Mouse (Mus musculus) intestine, embryonic 14.5 days (tissue): ENCODE data around the gene Meis2. TPM values are rescaled to one million over a fixed set of nuclear protein-coding genes. Genes with fewer than 3 reads are reported as not detected.

Source experiments
- ATAC-seq: fragments of 200-750 bp; cut with Nextera tagmentation; replicated peaks from 2 replicates; pipeline ENCODE4 v1.8.0; 2017; ENCODE audit warnings: low read depth, moderate number of reproducible peaks, moderate TSS enrichment, moderate library complexity; ENCODE audit not compliant: low FRiP score, low TSS enrichment
- DNase-seq: peaks from one replicate; pipeline ENCODE4 v3.0.0-alpha.2; 2018; ENCODE audit warnings: low spot score
- H3K27ac ChIP-seq: fragments of 300-500 bp; sonication (generic); 2 replicates; pipeline ENCODE4 v1.5.1; 2014; ENCODE audit warnings: low read depth, mild to moderate bottlenecking, control low read depth
- H3K27me3 ChIP-seq: fragments of 300-500 bp; sonication (generic); replicated peaks from 2 replicates; pipeline ENCODE4 v1.6.1; 2014; ENCODE audit warnings: low read length, control low read depth; ENCODE audit not compliant: control insufficient read depth, insufficient read depth
- H3K36me3 ChIP-seq: fragments of 300-500 bp; sonication (generic); 2 replicates; pipeline ENCODE4 v1.6.1; 2014; ENCODE audit warnings: low read length, control low read depth; ENCODE audit not compliant: control insufficient read depth, insufficient read depth
- H3K4me1 ChIP-seq: fragments of 300-500 bp; sonication (generic); replicated peaks from 2 replicates; pipeline ENCODE4 v1.6.1; 2014; ENCODE audit warnings: low read length, control low read depth, mixed read lengths; ENCODE audit not compliant: control insufficient read depth, insufficient read depth
- H3K4me2 ChIP-seq: fragments of 300-500 bp; sonication (generic); 2 replicates; pipeline ENCODE4 v1.6.1; 2014; ENCODE audit warnings: low read length
- H3K4me3 ChIP-seq: fragments of 300-500 bp; sonication (generic); 2 replicates; pipeline ENCODE4 v1.5.1; 2014; ENCODE audit warnings: low read depth, low read length, control low read depth, mixed read lengths
- H3K9ac ChIP-seq: fragments of 300-500 bp; sonication (generic); 2 replicates; pipeline ENCODE4 v1.6.1; 2014; ENCODE audit warnings: mild to moderate bottlenecking, low read length
- H3K9me3 ChIP-seq: fragments of 300-500 bp; sonication (generic); 2 replicates; pipeline ENCODE4 v1.6.1; 2016; ENCODE audit warnings: low read length, control low read depth; ENCODE audit not compliant: control insufficient read depth
- WGBS: fragments of 180-500 bp; shearing (Covaris S2); extraction: QIAGEN DNeasy Blood & Tissue Kit; methylation state at CpG from one replicate; pipeline ENCODE4 v1.1.7; 2014; 5-methylcytosine and 5-hydroxymethylcytosine counted together
- polyA plus RNA-seq: library from polyadenylated mRNA; unstranded; fragments of >200 nt; fragmentation: Nextera tagmentation; extraction: Ambion mirVana; gene quantifications from 2 replicates; pipeline ENCODE4 v1.2.1, GENCODE M21; 2014

Gene Meis2
- polyA plus RNA-seq, 1 experiment from 2014 or later = 67.3 TPM

DNA sequence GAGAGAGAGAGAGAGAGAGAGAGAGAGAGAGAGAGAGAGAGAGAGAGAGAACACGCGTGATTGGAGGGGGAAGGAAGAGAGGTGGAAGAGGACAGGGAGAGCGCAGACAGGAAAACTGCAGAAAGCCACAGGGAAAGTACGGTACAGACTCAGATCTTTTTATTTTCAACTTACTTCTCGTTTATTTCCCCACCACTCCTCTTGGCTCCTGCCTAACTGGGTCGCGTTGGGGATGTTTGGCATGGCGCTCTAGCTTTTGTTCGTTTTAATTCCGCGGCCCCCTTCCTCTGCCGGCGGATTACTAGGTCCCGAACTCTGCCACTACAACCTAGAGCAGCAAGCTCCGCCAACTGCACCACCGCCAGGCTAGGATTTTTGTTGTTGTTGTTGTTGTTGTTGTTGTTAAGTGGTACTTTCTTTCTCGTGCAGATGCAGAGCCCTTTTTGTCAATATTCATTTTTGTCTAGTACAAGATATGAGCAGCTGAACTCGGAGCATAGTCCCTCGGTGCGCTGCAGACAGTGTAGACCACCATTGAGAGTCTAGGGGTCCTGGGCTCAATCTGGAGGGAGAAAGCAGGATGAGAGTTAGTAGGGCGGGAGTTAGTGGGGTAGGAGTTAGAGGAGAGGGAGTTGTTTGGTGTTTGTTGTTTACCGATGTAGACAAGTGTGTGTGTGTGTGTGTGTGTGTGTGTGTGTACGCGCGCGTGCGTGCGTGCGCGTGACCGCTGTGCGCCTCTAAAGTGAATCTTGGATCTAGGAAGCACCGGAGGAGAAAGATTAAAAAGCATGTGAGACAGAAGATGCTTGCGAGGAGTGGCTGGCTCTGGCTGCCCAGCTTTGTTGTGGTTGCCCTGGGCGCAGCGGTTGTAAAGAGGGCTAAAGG is 660 bp upstream of the Meis2 start:
- H3K4me2 ChIP-seq = peak overlapping the region; percentile 68
- no peaks in the 10 kb centered on the region for H3K9me3 ChIP-seq
- under 1% methylated on average over 36 of the region's 36 CpGs for WGBS
- DNase-seq (peak; percentile 78), ATAC-seq (peak; percentile 18)
- H3K9ac ChIP-seq = peak overlapping the region; percentile 97
- H3K4me1 ChIP-seq = no peaks in the 10 kb centered on the region
- 0 out of 2 replicates have a peak, but pooled peaks cover 15% of the 10 kb centered on the region for H3K27me3 ChIP-seq
- peak overlapping the region; percentile 98 for H3K27ac ChIP-seq
- H3K36me3 ChIP-seq = no peaks in the 10 kb centered on the region; the same call in 1 of the 2 replicates
- peak overlapping the region; percentile 78 for H3K4me3 ChIP-seq

DNA sequence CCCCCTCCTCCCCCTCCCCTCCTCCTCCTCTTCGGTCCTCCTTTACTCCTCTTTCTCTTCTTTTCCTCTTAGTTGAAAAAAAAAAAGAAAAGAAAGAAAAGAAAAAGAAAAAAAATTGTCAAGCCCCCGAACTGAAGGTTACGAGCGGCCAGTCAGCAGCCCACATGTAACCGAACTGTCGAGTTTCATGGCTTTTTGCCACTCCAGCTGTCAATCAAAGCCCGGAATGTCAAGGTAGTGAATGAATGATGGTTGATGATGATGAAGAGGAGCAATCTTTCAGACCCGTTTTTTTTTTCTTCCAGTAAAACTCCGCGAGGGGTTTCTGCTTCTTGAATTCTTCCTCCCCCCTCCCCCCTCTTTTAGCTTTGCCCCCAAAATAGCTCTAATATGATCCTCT is 582 bp downstream of the Meis2 start:
- DNase-seq (peak; percentile 72), ATAC-seq (no peak)
- H3K4me3 ChIP-seq = peak overlapping the region; percentile 78
- H3K4me2 ChIP-seq = peak overlapping the region; percentile 68
- 0 out of 2 replicates have a peak, but pooled peaks cover 10% of the 10 kb centered on the region for H3K27me3 ChIP-seq
- no peaks in the 10 kb centered on the region; the same call in 1 of the 2 replicates for H3K36me3 ChIP-seq
- peak overlapping the region; percentile 98 for H3K27ac ChIP-seq
- WGBS = under 1% methylated on average over 10 of the region's 10 CpGs
- peak overlapping the region; percentile 99 for H3K9ac ChIP-seq
- H3K4me1 ChIP-seq = no peaks in the 10 kb centered on the region
- H3K9me3 ChIP-seq = no peaks in the 10 kb centered on the region

DNA sequence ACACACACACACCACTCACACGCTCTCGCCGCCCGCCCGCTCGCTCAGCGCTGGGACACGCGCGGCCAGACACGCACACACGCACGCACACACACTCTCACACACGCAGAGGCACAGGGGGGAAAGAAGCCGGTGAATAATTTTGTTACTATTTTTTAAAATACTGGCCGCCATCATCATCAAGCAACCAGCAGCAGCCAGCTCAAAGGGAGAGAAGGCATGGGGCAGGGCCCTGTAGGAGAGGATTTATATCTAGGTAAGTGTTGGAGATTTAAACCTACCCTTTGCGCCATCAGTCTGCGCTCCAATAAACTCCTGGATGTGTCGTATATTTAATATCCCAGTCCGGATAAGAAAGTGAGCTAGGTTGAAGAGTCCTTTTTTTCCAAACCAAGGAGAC is 1.1 kb downstream of the Meis2 start:
- under 1% methylated on average over 20 of the region's 20 CpGs for WGBS
- H3K4me2 ChIP-seq = peak overlapping the region; percentile 68
- peak overlapping the region; percentile 78 for H3K4me3 ChIP-seq
- ATAC-seq = no peak
- H3K9me3 ChIP-seq = no peaks in the 10 kb centered on the region
- H3K9ac ChIP-seq = peak overlapping the region; percentile 99
- H3K27me3 ChIP-seq = 0 out of 2 replicates have a peak, but pooled peaks cover 4% of the 10 kb centered on the region
- peak overlapping the region; percentile 98 for H3K27ac ChIP-seq
- no peaks in the 10 kb centered on the region; the same call in 1 of the 2 replicates for H3K36me3 ChIP-seq
- peak; percentile 78 for DNase-seq
- H3K4me1 ChIP-seq = no peaks in the 10 kb centered on the region; the same call in 1 of the 2 replicates

DNA sequence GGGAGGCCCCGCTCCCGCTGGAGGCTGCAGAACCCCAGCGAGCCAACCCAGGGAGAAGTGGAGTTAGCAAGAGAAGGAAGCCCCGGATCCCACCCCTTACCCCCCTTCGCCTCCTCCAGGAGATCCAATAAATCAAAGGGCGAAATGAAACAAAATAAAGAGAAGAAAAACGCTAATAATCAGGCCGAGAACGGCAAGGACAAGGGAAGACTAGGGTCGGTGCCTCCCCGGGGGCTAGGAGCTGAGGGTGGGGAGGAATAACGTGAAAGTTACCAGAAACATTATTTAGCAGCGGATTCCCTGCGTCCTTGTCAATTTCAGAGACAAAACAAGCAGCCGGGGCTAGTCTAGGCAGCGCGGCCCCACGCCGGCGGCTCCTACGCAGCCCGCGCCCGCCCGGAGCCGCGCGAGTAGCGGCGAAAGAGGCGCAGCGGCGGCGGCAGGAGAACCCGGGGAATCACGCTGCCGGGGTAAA is 1.8 kb downstream of the Meis2 start:
- DNase-seq (peak; percentile 82), ATAC-seq (no peak)
- under 1% methylated on average over 37 of the region's 37 CpGs for WGBS
- peaks cover 3% of the 10 kb centered on the region; the same call in 1 of the 2 replicates for H3K36me3 ChIP-seq
- no peaks in the 10 kb centered on the region for H3K9me3 ChIP-seq
- peak overlapping the region; percentile 68 for H3K4me2 ChIP-seq
- peaks cover 6% of the 10 kb centered on the region for H3K4me1 ChIP-seq
- H3K4me3 ChIP-seq = peak overlapping the region; percentile 78
- H3K9ac ChIP-seq = peak overlapping the region; percentile 99
- peak overlapping the region; percentile 98 for H3K27ac ChIP-seq
- 0 out of 2 replicates have a peak, but pooled peaks cover 2% of the 10 kb centered on the region for H3K27me3 ChIP-seq

DNA sequence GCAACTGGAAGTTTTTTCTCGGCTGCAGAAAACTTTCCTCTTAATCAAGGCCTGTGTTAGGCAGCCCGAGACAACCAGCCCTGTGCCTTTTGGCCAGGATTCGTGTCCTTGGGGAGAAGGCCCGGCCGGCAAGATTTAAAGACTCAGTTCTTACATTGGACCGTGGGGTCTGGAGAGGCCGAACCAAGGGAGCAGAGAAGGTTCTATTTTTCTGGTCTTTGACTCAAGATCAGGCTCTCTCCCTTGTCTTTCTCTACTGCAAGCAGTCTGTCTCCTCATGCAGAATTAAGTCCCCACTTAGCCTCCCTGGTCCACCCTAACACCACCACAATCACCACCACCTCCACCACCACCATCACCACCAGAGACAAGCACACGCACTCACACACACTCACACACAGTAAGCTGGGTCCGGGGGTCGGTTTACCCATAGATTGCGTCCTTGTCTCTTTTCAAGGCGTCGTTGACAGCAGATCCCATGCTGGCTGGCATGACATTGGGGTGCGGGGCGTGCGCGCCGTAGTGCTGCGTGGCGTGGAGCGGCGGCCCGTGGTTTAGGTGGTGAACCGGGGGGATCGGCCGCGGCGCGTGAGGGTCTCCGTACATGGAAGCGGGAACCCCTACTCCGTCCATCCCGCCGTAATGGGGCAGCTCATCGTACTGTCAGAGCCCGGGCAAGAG is 2.7 kb downstream of the Meis2 start:
- DNase-seq (peak; percentile 72), ATAC-seq (no peak)
- 0 out of 2 replicates have a peak, but pooled peaks cover 2% of the 10 kb centered on the region for H3K27me3 ChIP-seq
- H3K4me1 ChIP-seq = peaks cover 11% of the 10 kb centered on the region
- WGBS = 1% methylated on average over 36 of the region's 36 CpGs
- H3K27ac ChIP-seq = peak overlapping the region; percentile 98
- H3K9ac ChIP-seq = peak overlapping the region; percentile 99
- no peaks in the 10 kb centered on the region for H3K9me3 ChIP-seq
- peak overlapping the region; percentile 68 for H3K4me2 ChIP-seq
- H3K4me3 ChIP-seq = peak overlapping the region; percentile 78
- peaks cover 13% of the 10 kb centered on the region; the same call in 1 of the 2 replicates for H3K36me3 ChIP-seq

DNA sequence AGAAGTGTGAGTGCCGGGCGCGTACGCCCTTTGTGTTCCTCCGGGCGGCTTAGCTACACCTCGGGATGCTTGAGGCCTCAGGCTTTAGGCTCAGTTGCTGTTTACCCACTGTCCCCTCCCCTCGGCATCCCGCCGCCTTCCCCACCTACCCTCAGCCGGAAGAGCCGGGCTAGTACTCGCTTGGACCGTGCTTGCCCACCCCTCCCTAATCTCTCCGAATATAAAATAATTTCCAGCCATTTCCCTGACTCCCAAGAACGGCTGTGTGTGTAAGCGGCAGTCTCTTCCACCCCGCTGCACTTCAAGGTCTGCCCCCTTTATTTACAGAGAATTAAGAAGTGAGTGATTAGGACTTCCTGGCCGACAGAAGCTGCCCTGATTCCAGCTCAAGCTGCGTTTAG is 3.4 kb downstream of the Meis2 start:
- peak overlapping the region; percentile 68 for H3K4me2 ChIP-seq
- DNase-seq (peak; percentile 71), ATAC-seq (no peak)
- H3K27ac ChIP-seq = peak overlapping the region; percentile 98
- H3K9me3 ChIP-seq = no peaks in the 10 kb centered on the region
- peaks cover 11% of the 10 kb centered on the region for H3K4me1 ChIP-seq
- peak overlapping the region; percentile 99 for H3K9ac ChIP-seq
- WGBS = 0% methylated on average over 20 of the region's 20 CpGs
- H3K27me3 ChIP-seq = 0 out of 2 replicates have a peak, but pooled peaks cover 2% of the 10 kb centered on the region
- H3K36me3 ChIP-seq = peaks cover 13% of the 10 kb centered on the region; the same call in 1 of the 2 replicates
- peak overlapping the region; percentile 78 for H3K4me3 ChIP-seq

DNA sequence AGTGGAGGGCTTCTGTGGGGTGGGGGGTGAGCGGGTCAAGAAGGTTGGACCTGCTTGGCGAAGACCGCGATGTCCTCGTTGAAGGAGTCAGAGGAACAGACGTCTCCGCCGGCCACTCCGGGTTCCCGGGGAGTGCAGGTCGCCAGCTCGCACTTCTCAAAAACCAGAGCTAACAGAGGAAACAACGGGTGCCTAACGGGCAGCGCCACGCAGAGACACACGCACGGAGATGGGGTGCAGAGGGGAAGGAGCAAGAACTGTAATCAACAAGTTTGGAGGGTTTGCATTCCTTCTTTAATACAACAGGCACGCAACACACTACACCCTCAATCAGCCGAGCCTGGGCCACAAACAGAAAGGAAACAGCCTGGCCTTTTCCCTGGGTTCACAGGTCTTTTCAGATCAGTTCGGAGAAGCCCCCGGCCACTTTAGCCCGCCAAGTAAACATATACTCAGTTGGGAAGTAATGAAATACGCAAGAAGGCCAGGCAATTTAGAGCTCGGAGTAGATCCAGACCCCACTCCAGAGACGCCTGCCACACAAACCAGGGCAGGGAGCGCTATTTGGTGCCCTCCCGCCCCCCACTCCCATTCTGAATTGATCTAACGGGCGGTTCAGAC is 4.1 kb downstream of the Meis2 start:
- H3K27me3 ChIP-seq = 0 out of 2 replicates have a peak, but pooled peaks cover 2% of the 10 kb centered on the region
- H3K4me2 ChIP-seq = peak overlapping the region; percentile 68
- H3K9ac ChIP-seq = peak overlapping the region; percentile 99
- peak overlapping the region; percentile 78 for H3K4me3 ChIP-seq
- peaks cover 13% of the 10 kb centered on the region; the same call in 1 of the 2 replicates for H3K36me3 ChIP-seq
- ATAC-seq (no peak), DNase-seq (peak; percentile 82)
- peak overlapping the region; percentile 98 for H3K27ac ChIP-seq
- no peaks in the 10 kb centered on the region for H3K9me3 ChIP-seq
- H3K4me1 ChIP-seq = peaks cover 11% of the 10 kb centered on the region
- under 1% methylated on average over 30 of the region's 30 CpGs for WGBS
